Mouse (Mus musculus) gastrocnemius, adult 2 months (tissue): ENCODE data around the gene Smr2. TPM values are rescaled to one million over a fixed set of nuclear protein-coding genes. Genes with fewer than 3 reads are reported as not detected.
"Not testable (repeated sequence)": the region's sequence is repeated elsewhere in the genome, so short reads cannot be mapped to it uniquely, and the experiment has no call there.

Source experiments
- DNase-seq: peaks from one replicate; pipeline ENCODE4 v3.0.0; 2022
- H3K27ac ChIP-seq: fragments of 200-600 bp; 2 replicates; pipeline ENCODE4 v1.8.1; 2022; ENCODE audit warnings: mild to moderate bottlenecking
- H3K4me3 ChIP-seq: fragments of 200-600 bp; 2 replicates; pipeline ENCODE4 v1.8.1; 2022; ENCODE audit warnings: mild to moderate bottlenecking, moderate library complexity
- CTCF ChIP-seq: fragments of 200-600 bp; IDR thresholded peaks from 2 replicates; pipeline ENCODE4 v1.8.1; 2022; ENCODE audit warnings: antibody characterized with exemption, mild to moderate bottlenecking, moderate library complexity
- intact Hi-C: fragments of 180-260 bp; cut with DNase I; formaldehyde crosslinking; loops from one replicate; pipeline ENCODE4 v1.15.1; 2025
- long read RNA-seq, 2 experiments: library from polyadenylated mRNA; stranded (forward); transcript quantifications; one replicate each; pipeline ENCODE4 v2.0.0; 2021
- total RNA-seq, 2 experiments: library from RNA; stranded (reverse); gene quantifications; 2 replicates each; pipeline ENCODE4 v1.2.3; 2021

The Smr2 gene
- total RNA-seq: not detected
- long read RNA-seq, experiment 1: 0 reads
- long read RNA-seq, experiment 2: 0 reads

GRCm38 (mm10) chr5:88086256-88086655 lies at the start of gene Smr2:
Gene Smr2 (plus strand): TSS chr5:88086556.
- intact Hi-C loops, H3K4me3 ChIP-seq, DNase-seq, H3K27ac ChIP-seq: not testable (repeated sequence)

GRCm38 (mm10) chr5:88111430-88111829 lies 25.1 kb downstream of the Smr2 start, which contains the start of gene Gm11116:
Gene Gm11116 (minus strand): TSS chr5:88111530.
- intact Hi-C loops: no loop called here
- no peak for TF ChIP-seq CTCF
- DNase-seq: no peak
- Histone ChIP-seq H3K4me3 (no peak within 1 kb of the TSS), H3K27ac (no peak within 1 kb of the TSS)

- Histone ChIP-seq H3K27ac (no peak within 1 kb of the TSS), H3K4me3 (no peak within 1 kb of the TSS)
- TF ChIP-seq CTCF: no peak
- intact Hi-C loops: no loop called here
- no peak for DNase-seq
These were observed 67.6 kb downstream of the Smr2 start, which contains the start of gene Gm11115 for GRCm38 (mm10) chr5:88153999-88154398. Gene Gm11115 (minus strand): TSS chr5:88154099.

Other genes with a start within 250 kb of the Smr2 start
- gene Odam, start 201.5 kb upstream of the Smr2 start, total RNA-seq: not detected
- not detected for gene Csn3, start 161.0 kb upstream of the Smr2 start, total RNA-seq
- not detected for gene 2310003L06Rik, start 117.1 kb upstream of the Smr2 start, total RNA-seq
- not detected for gene Gm28434, start 117.0 kb upstream of the Smr2 start, total RNA-seq
- not detected for gene Cabs1, start 107.1 kb upstream of the Smr2 start, total RNA-seq
- gene Smr3a, start 84.0 kb upstream of the Smr2 start, total RNA-seq: not detected
- not detected for gene Gm11116, start 25.0 kb downstream of the Smr2 start, total RNA-seq
- not detected for gene Gm11115, start 67.5 kb downstream of the Smr2 start, total RNA-seq
- gene Gm7714, start 182.4 kb downstream of the Smr2 start, total RNA-seq: not detected
- not detected for gene Prol1, start 230.8 kb downstream of the Smr2 start, total RNA-seq